Mouse (Mus musculus): Measurements from ENCODE around the gene Adamts17. TPM values are rescaled to one million over a fixed set of nuclear protein-coding genes. Genes with fewer than 3 reads are reported as not detected.

Gene Adamts17
- polyA plus RNA-seq, 1 experiment from 2014 or later, result 3.3 TPM

- Histone ChIP-seq H3K4me3 (ENCODE audit: low read length) (no peak overlapping the region), H3K9ac (ENCODE audit: low read depth, low read length) (no peak overlapping the region), H3K27ac (ENCODE audit: low read depth, low read length) (no peak overlapping the region), H3K36me3 (ENCODE audit: control insufficient read depth, insufficient read depth, low read length) (no peaks in the 10 kb centered on the region), H3K27me3 (replicated peaks; ENCODE audit: control insufficient read depth, insufficient read depth, low read length) (no peaks in the 10 kb centered on the region), H3K4me1 (ENCODE audit: control insufficient read depth, insufficient read depth, low read depth, low read length) (no peaks in the 10 kb centered on the region), H3K9me3 (ENCODE audit: control insufficient read depth, low read length) (no peaks in the 10 kb centered on the region; the same call in 1 of the 2 replicates), H3K4me2 (ENCODE audit: low read length) (no peak overlapping the region)
- no peak for ATAC-seq
- WGBS, result 91% methylated on average over 4 of the region's 4 CpGs
Observed at GRCm38 (mm10) chr7:66892096-66892495, 52.6 kb downstream of the Adamts17 start.

GRCm38 (mm10) chr7:66902376-66902775, 62.8 kb downstream of the Adamts17 start:
- Histone ChIP-seq H3K9ac (ENCODE audit: low read depth, low read length) (no peak overlapping the region), H3K4me1 (ENCODE audit: control insufficient read depth, insufficient read depth, low read depth, low read length) (peaks cover 7% of the 10 kb centered on the region; the same call in 1 of the 2 replicates), H3K4me3 (ENCODE audit: low read length) (no peak overlapping the region), H3K36me3 (ENCODE audit: control insufficient read depth, insufficient read depth, low read length) (0 out of 2 replicates have a peak, but pooled peaks cover 3% of the 10 kb centered on the region), H3K4me2 (ENCODE audit: low read length) (no peak overlapping the region), H3K27ac (ENCODE audit: low read depth, low read length) (no peak overlapping the region), H3K27me3 (replicated peaks; ENCODE audit: control insufficient read depth, insufficient read depth, low read length) (no peaks in the 10 kb centered on the region), H3K9me3 (ENCODE audit: control insufficient read depth, low read length) (no peaks in the 10 kb centered on the region)
- no peak for ATAC-seq
- 77% methylated on average over 7 of the region's 7 CpGs for WGBS

GRCm38 (mm10) chr7:66903014-66903413, 63.5 kb downstream of the Adamts17 start:
- Histone ChIP-seq H3K27ac (ENCODE audit: low read depth, low read length) (no peak overlapping the region), H3K36me3 (ENCODE audit: control insufficient read depth, insufficient read depth, low read length) (0 out of 2 replicates have a peak, but pooled peaks cover 3% of the 10 kb centered on the region), H3K9ac (ENCODE audit: low read depth, low read length) (no peak overlapping the region), H3K4me1 (ENCODE audit: control insufficient read depth, insufficient read depth, low read depth, low read length) (peaks cover 7% of the 10 kb centered on the region; the same call in 1 of the 2 replicates), H3K4me2 (ENCODE audit: low read length) (no peak overlapping the region), H3K9me3 (ENCODE audit: control insufficient read depth, low read length) (no peaks in the 10 kb centered on the region), H3K27me3 (replicated peaks; ENCODE audit: control insufficient read depth, insufficient read depth, low read length) (no peaks in the 10 kb centered on the region), H3K4me3 (ENCODE audit: low read length) (no peak overlapping the region)
- WGBS, result 62% methylated on average over 5 of the region's 5 CpGs
- no peak for ATAC-seq

GRCm38 (mm10) chr7:66905941-66906340, 66.4 kb downstream of the Adamts17 start:
- 90% methylated on average over 4 of the region's 4 CpGs for WGBS

GRCm38 (mm10) chr7:66912866-66913265, 73.3 kb downstream of the Adamts17 start:
- H3K9ac ChIP-seq (ENCODE audit: low read depth, low read length), result peak overlapping the region; percentile 13; the same call in 1 of the 2 replicates
- no peak for ATAC-seq
- 52% methylated on average over 5 of the region's 5 CpGs for WGBS
- H3K4me3 ChIP-seq (ENCODE audit: low read length), result no peak overlapping the region
- no peaks in the 10 kb centered on the region for H3K36me3 ChIP-seq (ENCODE audit: control insufficient read depth, insufficient read depth, low read length)
- no peaks in the 10 kb centered on the region; the same call in 1 of the 2 replicates for H3K4me1 ChIP-seq (ENCODE audit: control insufficient read depth, insufficient read depth, low read depth, low read length)
- no peaks in the 10 kb centered on the region for H3K9me3 ChIP-seq (ENCODE audit: control insufficient read depth, low read length)
- H3K27me3 ChIP-seq (replicated peaks; ENCODE audit: control insufficient read depth, insufficient read depth, low read length), result no peaks in the 10 kb centered on the region
- H3K27ac ChIP-seq (ENCODE audit: low read depth, low read length), result no peak overlapping the region
- H3K4me2 ChIP-seq (ENCODE audit: low read length), result no peak overlapping the region

More at GRCm38 (mm10) chr7:66905941-66906340, 66.4 kb downstream of the Adamts17 start:
- Histone ChIP-seq H3K4me3 (ENCODE audit: low read length) (no peak overlapping the region), H3K4me1 (ENCODE audit: control insufficient read depth, insufficient read depth, low read depth, low read length) (peaks cover 7% of the 10 kb centered on the region; the same call in 1 of the 2 replicates), H3K27ac (ENCODE audit: low read depth, low read length) (no peak overlapping the region), H3K9me3 (ENCODE audit: control insufficient read depth, low read length) (no peaks in the 10 kb centered on the region), H3K9ac (ENCODE audit: low read depth, low read length) (no peak overlapping the region), H3K4me2 (ENCODE audit: low read length) (no peak overlapping the region), H3K27me3 (replicated peaks; ENCODE audit: control insufficient read depth, insufficient read depth, low read length) (no peaks in the 10 kb centered on the region), H3K36me3 (ENCODE audit: control insufficient read depth, insufficient read depth, low read length) (no peaks in the 10 kb centered on the region)
- no peak for ATAC-seq

GRCm38 (mm10) chr7:66923595-66923994, 84.1 kb downstream of the Adamts17 start:
- Histone ChIP-seq H3K36me3 (ENCODE audit: control insufficient read depth, insufficient read depth, low read length) (no peaks in the 10 kb centered on the region), H3K27me3 (replicated peaks; ENCODE audit: control insufficient read depth, insufficient read depth, low read length) (no peaks in the 10 kb centered on the region), H3K4me1 (ENCODE audit: control insufficient read depth, insufficient read depth, low read depth, low read length) (no peaks in the 10 kb centered on the region), H3K9me3 (ENCODE audit: control insufficient read depth, low read length) (no peaks in the 10 kb centered on the region), H3K9ac (ENCODE audit: low read depth, low read length) (no peak overlapping the region), H3K4me2 (ENCODE audit: low read length) (no peak overlapping the region), H3K27ac (ENCODE audit: low read depth, low read length) (no peak overlapping the region), H3K4me3 (ENCODE audit: low read length) (no peak overlapping the region)
- 99% methylated on average over 3 of the region's 3 CpGs for WGBS
- ATAC-seq, result no peak

GRCm38 (mm10) chr7:66924104-66924503, 84.6 kb downstream of the Adamts17 start:
- no peak for ATAC-seq
- WGBS, result 93% methylated on average over 1 of the region's 1 CpGs

GRCm38 (mm10) chr7:66929263-66929662, 89.7 kb downstream of the Adamts17 start:
- Histone ChIP-seq H3K9ac (ENCODE audit: low read depth, low read length) (no peak overlapping the region), H3K36me3 (ENCODE audit: control insufficient read depth, insufficient read depth, low read length) (no peaks in the 10 kb centered on the region), H3K4me2 (ENCODE audit: low read length) (no peak overlapping the region), H3K27me3 (replicated peaks; ENCODE audit: control insufficient read depth, insufficient read depth, low read length) (no peaks in the 10 kb centered on the region), H3K4me1 (ENCODE audit: control insufficient read depth, insufficient read depth, low read depth, low read length) (peaks cover 8% of the 10 kb centered on the region), H3K4me3 (ENCODE audit: low read length) (no peak overlapping the region), H3K27ac (ENCODE audit: low read depth, low read length) (no peak overlapping the region), H3K9me3 (ENCODE audit: control insufficient read depth, low read length) (no peaks in the 10 kb centered on the region)
- WGBS, result 35% methylated on average over 6 of the region's 6 CpGs
- ATAC-seq, result no peak

More at GRCm38 (mm10) chr7:66924104-66924503, 84.6 kb downstream of the Adamts17 start:
- H3K27ac ChIP-seq (ENCODE audit: low read depth, low read length), result no peak overlapping the region
- H3K36me3 ChIP-seq (ENCODE audit: control insufficient read depth, insufficient read depth, low read length), result no peaks in the 10 kb centered on the region
- no peaks in the 10 kb centered on the region for H3K9me3 ChIP-seq (ENCODE audit: control insufficient read depth, low read length)
- H3K27me3 ChIP-seq (replicated peaks; ENCODE audit: control insufficient read depth, insufficient read depth, low read length), result no peaks in the 10 kb centered on the region
- 0 out of 2 replicates have a peak, but pooled peaks cover 2% of the 10 kb centered on the region for H3K4me1 ChIP-seq (ENCODE audit: control insufficient read depth, insufficient read depth, low read depth, low read length)
- H3K4me2 ChIP-seq (ENCODE audit: low read length), result no peak overlapping the region
- H3K4me3 ChIP-seq (ENCODE audit: low read length), result no peak overlapping the region
- H3K9ac ChIP-seq (ENCODE audit: low read depth, low read length), result no peak overlapping the region

GRCm38 (mm10) chr7:66931291-66931690, 91.8 kb downstream of the Adamts17 start:
- 94% methylated on average over 1 of the region's 1 CpGs for WGBS
- no peak for ATAC-seq

More at GRCm38 (mm10) chr7:66931291-66931690, 91.8 kb downstream of the Adamts17 start:
- Histone ChIP-seq H3K9me3 (ENCODE audit: control insufficient read depth, low read length) (no peaks in the 10 kb centered on the region), H3K9ac (ENCODE audit: low read depth, low read length) (no peak overlapping the region), H3K27ac (ENCODE audit: low read depth, low read length) (no peak overlapping the region), H3K4me2 (ENCODE audit: low read length) (no peak overlapping the region), H3K4me3 (ENCODE audit: low read length) (no peak overlapping the region), H3K36me3 (ENCODE audit: control insufficient read depth, insufficient read depth, low read length) (no peaks in the 10 kb centered on the region), H3K27me3 (replicated peaks; ENCODE audit: control insufficient read depth, insufficient read depth, low read length) (no peaks in the 10 kb centered on the region), H3K4me1 (ENCODE audit: control insufficient read depth, insufficient read depth, low read depth, low read length) (peaks cover 8% of the 10 kb centered on the region)
